Mouse (Mus musculus) spleen, postnatal 36 days (tissue): ENCODE measurements around the gene Zfp931.
"Not testable (repeated sequence)": the region's sequence is repeated elsewhere in the genome, so short reads cannot be mapped to it uniquely, and the experiment has no call there.

Experiments
- DNase-seq, 2 experiments: peaks; one replicate each; pipeline ENCODE4 v3.0.0; 2022; ENCODE audit warnings: low spot score in 2 of 2, mixed read lengths in 1 of 2

Gene Zfp931

DNA sequence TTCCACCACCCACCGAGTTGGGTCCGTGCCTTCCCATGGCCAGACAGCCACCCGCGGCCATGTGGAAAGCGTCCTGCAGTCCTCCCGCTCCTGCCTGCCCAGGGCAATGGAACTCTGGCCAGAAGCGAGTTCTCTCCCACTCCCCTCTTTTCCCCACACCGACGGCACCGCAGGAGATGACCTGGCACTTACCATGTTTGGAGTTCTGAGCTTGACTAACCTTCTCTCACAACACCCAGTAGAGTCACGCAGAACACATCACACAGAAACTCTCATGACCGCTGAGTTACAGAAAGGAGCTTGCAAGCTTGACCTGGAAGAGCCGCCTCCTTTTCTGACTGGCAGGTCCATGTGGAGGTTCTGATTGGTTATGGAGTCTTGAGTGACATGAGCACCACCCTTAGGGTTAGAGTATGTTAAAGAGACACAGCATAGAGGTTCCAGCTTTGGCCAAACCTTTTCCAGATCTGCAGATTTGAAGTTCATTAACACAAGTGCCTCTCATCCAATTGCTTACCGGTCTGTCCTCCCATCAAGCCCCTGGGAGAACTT lies at the start of gene Zfp931:
Gene Zfp931 (minus strand): TSS at position 311 of the 552 bp plus-strand sequence.
- not testable (repeated sequence) for DNase-seq

DNA sequence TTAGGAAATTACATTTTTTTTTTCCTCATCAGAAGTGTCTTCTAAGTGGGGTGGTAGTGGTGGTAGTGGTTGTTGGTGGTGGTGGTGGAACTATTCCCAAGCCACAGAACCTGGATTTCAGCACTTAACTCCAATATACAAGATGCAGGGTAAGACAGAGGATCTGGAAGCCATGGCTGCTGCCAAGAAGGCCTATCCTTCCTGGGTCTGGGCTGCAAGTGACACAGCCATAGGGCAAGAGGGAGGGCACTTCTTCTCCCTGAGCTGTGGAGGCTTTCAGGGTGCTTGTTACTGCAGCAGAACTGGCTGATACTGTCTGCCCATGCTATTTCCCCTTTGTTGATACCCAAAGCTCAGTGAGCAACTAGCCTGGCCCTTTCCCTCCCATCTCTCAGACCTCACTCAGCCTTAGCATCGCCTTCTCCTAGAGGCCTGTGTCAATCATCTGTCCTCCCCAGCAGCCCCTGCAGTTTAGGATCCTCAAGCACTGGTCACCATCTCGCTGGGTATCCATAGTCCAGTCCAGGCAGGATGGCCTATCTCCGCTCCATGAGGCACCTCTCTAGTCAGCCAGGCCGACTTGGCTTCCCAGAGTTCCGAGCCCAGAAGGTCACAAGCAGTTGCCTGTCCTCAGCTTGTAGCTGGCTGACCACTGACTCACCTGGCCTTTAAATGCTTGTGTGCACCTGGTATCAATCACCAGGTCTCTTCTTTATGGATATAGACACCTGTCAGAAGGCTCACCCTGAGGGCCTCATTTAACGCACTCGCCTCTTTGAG lies 48.0 kb upstream of the Zfp931 start:
- no peak for DNase-seq

DNA sequence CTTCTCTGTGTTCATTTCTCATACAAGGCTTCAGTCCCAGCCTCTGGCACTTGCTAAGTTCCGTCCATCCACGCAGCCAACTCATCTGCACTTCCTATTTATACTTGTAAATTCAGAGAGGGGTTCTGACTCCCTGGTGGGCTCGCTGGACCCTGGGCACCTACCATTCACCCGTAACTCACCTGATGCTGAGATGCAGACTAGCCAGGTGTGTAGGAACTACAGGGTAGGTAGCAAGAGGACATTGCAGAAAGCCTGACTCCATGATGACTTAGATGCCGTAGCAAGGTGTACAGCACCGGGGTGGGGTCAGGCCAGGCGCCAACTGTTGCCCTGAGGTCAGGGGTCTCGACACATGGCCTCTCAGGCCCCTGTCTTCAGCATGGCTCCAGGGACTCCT lies 47.2 kb upstream of the Zfp931 start:
- DNase-seq: no peak

DNA sequence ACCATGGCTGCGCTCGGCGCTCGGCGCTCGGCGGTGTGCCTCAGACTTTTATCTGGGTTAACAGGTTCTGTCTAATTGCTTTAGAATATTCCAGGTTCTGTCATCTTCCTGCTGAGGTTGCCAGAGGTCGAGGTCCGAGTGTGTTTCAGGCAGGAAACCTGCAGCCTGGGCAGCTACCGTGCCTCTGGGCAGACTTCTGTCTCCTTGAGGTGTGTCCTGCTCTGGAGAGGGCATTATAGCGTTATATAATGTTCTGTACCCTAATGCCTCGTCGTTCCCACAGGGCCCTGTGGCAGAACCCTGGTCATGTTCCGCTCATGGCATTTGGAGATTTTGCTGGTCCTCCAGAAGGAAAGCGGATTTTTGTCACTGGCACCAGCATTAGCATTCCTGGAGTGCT lies 45.2 kb upstream of the Zfp931 start:
- DNase-seq: no peak

DNA sequence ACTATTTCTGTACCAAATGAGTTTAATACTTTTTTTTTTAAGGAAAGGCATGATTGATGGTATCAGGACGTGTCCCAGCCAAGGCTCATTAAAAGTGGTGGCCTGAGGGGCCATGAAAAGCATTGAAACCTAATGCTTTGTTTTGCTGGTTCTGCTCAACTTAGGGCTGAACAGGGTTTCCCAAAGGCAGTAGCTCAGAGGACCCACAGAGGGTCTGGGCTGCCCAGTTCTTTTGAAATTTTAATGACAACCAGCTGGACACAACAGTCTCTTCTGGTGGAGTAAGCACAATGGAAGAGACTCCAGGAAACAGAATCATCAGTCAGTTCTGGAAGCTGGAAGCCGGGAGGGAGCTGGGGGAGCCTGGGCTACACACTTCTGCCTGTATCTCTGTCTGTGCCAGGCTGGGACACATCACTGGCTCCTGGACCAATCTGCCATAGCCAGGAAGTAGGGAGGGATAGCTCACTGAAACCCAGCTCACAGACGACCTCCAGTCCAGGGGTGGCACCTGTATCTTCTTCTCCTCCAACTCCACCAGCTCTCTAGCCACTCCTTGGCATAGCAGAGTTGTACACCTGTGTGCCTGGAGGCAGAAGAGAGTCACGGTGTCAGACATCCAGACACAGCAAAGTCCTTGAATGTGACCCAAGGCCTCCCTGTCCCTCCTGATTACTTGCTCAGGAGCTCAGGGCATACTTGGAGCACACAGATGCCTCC lies 43.8 kb upstream of the Zfp931 start:
- no peak for DNase-seq

DNA sequence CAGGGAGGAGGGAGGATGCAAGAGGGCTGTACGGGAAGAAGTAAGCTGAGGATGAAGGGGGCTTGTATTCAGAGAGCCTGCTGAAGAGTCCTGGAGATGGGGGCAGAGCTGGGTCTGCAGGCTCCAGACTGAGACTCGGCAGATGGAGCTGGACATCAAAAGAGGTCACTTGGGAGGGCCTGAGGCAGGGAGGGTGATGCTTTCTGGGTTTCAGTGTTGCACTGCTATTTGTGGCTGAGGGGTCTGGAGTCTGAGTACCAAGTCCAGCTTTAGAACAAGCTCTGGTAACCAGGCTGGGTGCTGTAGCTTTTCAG lies 43.1 kb upstream of the Zfp931 start:
- DNase-seq: no peak

DNA sequence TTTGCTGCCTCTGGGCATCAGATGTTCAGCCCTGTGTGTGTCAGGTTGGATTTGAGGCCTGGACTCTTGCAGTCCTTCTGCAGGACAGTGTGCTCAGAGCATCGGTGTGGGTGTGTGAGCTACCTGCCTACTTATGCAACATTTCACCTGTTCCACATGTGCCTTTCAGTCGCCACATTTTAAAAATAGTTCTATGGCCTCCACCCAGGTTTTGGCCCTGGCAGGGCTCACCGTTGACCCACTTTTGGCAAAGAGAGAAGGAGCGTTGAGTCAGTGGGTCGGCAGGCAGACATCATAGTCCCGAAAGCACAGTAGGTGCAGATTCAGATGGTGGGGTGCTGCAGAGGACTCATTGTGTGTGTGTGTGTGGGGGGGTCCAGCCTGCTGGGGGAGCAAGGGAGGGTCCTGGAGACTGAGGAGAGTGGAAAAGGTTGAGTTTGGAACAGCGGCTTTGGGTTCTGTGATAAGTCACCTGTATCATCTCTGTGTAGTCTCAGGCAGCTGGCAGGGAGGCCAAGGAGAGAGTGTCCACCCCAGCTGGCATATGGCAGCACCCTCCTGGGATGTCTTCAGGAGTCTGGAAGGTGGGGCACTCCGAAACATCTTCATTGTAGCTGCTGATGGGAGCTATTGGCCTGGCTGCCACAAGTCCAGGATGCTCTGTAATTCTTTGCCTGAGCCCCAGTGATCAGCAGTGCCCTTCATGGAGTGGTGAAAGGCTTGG lies 42.5 kb upstream of the Zfp931 start:
- DNase-seq: no peak

DNA sequence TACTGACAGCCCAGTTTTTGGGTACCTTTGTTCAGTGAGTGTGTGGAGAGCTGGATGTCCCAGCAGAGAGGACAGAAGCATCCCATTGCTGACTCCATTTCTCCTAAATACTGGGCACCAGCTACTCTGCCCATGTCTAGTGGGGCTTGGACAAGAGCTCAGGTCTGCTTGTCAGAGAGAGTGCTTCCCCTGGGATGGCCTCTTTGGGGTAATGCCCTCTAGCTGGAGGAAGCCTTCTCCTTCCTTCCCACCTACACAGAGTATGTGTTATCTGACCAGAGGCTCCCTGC lies 42.0 kb upstream of the Zfp931 start:
- DNase-seq: no peak

DNA sequence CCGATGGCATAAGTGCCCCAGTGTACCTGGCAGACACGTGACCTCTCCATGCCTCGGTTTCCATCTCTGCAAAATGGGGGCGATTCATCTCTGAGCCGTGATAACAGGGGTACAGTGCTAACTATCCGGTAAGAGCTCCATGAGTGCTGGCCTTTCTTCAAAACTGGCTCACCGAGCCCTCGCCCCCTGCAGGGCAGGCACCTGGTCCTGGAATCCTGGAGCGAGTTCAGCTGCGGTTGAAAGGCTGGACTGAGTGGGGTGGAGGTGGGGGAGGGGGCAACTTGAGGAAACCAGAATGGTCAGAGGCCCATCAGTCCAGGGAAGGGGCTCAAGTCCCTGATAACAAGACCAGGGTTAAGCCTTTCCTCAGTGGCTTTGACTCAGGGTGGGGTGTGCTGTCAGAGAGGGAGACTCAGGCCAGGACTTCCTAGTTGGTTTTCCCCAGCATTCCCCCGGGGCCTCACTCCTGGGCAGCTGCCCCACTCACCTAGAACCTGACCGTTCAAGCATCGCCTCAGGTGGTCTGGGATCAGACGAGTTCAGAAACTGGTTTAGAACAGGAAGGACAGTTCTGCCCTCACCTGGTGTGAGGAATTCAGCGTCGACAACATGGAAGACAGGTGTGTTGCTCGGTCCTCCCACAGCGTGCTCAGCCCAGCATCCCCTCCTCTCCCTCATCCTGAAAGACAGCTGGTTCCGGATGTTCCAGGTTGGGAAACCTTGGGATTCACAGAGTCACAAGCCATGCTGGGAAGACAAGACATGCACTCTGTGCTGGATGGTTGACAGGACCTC lies 41.5 kb upstream of the Zfp931 start:
- no peak for DNase-seq

DNA sequence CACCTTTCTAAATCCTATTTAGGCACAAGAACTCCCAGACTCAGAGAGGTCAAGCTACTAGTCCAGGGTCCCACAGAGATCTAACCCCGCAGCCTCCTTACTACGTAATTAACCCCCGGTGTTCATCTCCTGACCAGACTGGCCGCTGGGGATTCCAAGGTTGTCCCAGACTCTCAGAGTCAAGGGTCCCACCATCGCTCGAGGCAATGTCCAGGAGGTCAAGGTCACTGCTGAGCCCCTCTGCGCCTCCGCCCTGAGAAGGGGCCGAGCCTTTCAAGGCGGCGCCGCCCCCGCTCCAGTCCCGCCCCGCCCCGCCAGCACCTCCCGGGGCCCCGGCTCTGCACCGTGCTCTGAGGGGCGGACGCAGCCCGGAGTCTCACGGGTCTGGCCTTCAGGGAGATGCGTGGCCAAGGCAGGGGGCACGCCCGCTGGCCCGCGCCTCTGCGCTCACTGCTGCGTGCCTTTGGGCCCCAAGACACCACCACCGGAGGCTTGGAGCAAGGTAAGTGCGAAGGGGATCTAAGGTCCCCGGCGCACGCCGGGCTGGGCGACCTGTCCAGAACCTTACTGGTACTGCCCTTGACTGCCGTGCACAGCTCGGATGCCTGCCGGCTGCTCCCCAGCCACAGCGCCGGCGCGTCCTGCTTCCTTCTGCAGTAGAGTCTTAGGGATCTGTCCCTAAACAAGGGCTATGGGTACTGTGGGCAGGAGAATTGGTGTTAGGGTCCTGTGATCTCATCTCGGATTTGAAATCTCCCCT lies 40.7 kb upstream of the Zfp931 start, which contains the start of gene Phactr3:
Gene Phactr3 (plus strand): TSS at position 175 of the 760 bp plus-strand sequence.
- no peak for DNase-seq

DNA sequence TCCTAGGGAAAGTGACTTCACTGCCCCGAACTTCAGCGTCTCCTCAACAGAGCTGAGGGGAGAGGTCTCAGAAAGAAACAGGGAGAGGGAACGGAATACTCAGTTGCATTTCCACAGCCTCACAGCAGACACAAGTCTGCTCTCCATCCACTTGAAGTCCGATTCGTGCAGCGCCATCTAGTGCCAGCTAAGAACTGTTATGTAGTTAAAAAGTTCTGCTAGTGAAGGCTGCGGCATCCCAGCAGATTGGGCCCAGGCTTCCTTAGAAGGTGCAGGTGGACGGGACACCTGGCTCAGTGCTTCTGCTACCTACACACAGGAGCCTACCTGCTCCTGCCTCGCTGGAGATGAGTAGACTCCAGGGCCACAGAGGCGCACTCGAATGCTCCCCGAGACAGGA lies 39.7 kb upstream of the Zfp931 start:
- DNase-seq: no peak

DNA sequence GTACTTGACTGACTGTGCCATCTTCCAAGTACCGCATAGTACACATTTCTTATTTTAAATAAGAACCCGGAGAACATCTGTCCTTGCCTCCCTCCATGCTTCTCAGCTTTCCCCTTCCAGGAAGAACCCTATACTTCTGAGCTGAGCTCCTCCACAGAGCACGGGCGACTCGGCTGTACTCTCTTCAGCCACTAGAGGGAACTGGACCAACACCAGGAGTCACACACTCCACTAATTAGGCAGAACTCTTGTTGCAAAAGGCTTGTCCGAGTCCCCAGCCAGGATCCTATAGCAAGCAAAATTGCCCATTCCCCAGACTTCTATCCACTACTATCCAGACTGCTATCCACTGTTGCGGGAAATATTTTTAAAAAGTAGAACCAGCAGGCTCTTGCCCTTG lies 23.7 kb upstream of the Zfp931 start:
- DNase-seq: no peak

DNA sequence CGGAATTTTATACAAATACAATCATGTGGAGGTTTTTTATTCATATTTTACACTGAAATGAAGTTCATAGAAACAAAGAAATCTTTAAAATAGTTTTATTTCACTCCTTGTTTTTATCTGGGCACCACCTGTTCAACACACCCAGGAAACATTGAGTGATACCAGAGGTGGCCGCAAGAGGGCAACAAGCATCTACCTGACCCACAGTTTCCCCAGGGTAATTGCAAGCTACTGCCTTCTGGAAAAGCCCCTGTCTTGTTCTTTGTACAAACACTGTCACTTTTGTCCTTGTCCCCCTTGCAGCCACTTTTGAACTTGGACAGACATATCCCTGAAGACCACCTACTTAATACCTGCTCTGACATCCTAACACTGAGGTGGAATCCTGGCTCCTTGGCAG lies 19.7 kb upstream of the Zfp931 start:
- DNase-seq: peak in 1 of 2 experiments; percentile 6

DNA sequence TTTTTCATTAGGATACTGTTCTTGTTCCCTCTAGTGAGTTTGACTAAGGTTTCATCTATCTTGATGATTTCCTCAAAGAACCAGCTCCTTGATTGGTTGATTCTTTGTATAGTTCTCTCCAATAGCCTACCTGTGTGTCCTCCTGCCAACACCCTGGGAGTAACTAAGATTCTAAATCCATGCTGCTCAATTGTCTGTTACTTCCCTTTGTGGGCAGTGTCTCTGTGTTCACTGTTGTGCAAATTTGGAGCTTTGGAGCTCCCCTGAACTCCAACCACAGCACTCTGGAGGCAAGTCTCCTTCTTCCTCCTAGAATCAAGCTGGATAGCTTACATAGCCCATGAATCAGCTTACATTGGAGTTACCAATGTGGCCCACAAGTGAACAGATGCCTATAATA lies 11.3 kb upstream of the Zfp931 start:
- DNase-seq: no peak

DNA sequence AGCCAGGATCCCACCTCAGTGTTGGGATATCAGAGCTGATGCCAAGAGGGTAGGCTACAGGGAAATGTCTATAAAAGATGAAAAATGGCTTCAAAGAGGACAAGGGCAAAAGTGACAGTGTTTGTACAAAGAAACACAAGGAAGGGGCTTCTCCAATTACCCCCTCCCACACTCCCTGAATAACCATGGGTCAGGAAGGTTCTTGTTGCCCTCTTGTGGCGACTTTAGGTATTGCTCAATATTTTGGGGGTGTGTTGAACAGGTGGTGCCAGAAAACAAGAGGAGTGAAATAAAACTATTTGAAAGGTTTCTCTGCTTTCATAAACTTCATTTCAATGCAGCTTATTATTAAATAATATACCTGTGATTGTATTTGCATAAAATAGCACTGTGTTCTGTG lies 20.1 kb downstream of the Zfp931 start:
- peak; percentile 36 to 42 for DNase-seq

DNA sequence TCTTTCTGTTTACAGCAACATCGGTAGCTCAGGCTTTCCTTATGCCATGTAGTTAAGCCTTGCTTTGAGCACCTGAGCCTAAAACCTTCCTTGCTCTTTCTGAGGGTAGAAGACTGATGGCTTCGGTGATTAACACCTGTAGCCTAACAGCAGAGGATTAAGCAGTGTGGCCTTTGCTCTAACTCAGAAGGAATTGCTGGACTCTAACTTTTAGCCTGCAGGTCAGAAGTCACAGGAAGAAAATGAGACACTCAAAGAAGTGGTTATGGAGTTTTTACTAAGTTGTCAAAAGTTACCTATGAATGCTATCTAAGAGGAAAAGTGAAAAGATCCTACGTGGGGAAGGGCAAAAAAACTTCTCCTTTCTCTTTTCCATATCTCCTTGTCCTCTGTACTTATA lies 50.7 kb downstream of the Zfp931 start:
- DNase-seq: not testable (repeated sequence)

DNA sequence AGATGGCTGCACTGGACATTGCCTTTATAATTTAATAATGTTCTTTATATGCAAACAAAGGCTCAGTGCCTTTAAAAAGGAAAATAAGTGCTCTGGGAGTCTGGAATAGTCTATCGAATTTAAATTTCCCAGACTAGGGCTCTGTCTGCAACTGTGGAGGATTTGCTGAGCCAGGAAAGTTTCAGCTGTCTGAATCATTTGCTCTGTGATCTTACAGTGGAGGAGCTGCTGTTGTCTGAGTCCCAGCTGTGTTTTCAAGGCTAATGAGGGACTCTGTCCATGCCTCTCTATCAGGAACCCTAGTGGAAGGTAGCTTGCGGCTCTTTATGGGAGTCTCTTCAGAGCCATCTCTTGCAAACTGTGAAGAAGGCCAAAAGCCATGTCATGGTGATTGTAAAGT lies 54.4 kb downstream of the Zfp931 start:
- DNase-seq: not testable (repeated sequence)

DNA sequence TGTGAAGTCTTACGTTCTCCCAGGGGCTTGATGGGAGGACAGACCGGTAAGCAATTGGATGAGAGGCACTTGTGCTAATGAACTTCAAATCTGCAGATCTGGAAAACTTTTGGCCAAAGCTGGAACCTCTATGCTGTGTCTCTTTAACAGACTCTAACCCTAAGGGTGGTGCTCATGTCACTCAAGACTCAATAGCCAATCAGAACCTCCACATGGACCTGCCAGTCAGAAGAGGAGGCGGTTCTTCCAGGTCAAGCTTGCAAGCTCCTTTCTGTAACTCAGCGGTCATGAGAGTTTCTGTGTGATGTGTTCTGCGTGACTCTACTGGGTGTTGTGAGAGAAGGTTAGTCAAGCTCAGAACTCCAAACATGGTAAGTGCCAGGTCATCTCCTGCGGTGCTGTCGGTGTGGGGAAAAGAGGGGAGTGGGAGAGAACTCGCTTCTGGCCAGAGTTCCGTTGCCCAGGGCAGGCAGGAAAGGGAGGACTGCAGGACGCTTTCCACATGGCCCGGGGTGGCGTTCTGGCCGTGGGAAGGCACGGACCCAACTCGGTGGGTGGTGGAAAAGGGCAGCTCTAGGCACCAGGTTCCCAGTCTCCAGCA lies 55.2 kb downstream of the Zfp931 start, which contains the start of gene Zfp971:
Gene Zfp971 (plus strand): TSS at position 274 of the 601 bp plus-strand sequence.
- DNase-seq: peak; percentile 46 to 58

DNA sequence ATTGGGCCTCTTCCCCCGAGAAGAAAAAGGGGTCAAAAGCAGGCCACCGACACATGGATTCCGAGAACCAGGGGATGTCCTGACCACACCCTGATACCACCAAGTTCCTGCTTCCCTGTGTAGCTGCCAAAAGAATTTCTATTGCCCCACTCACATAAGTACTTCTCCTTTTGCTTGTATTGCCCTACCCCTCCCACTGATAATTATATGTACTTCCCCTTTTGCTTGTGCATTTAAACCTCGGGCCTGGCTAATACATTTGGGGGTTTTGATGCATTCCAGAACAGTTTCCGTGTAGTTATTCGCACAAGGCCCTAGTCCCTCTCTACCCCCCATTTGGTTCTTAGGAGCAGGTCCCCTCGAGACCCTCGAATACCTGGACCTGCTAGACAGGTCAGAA lies 57.5 kb downstream of the Zfp931 start:
- DNase-seq: peak; percentile 59 to 60

DNA sequence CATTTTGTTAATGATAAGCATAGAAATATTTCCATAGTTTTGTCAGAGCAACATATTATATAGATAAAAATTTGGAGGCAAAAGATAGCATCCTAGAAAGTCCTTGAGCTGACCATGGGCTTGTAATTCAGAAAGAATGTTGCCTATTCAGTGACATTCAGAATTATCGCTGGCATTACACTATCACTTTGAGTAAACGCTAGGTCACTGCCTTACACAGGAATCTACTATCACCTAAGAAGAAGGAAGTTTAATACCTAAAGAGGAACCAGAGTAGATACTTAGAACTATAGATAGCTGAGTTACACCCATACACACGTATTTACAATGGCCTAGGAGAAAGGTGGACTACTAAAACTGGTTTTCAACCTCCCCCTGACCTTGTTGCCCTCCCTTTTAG lies 58.8 kb downstream of the Zfp931 start:
- not testable (repeated sequence) for DNase-seq
